Mouse (Mus musculus) olfactory bulb, adult 2 months (tissue): Measurements from ENCODE around the gene Pde1a.

Experiments
- CTCF ChIP-seq: fragments of 200-500 bp; IDR thresholded peaks from 2 replicates; pipeline ENCODE4 v1.5.1; 2012; ENCODE audit warnings: low read depth, mild to moderate bottlenecking, low read length, moderate library complexity; ENCODE audit not compliant: insufficient read depth
- POLR2A ChIP-seq: fragments of 200-500 bp; IDR thresholded peaks from 2 replicates; pipeline ENCODE4 v1.6.1; 2012; ENCODE audit warnings: mild to moderate bottlenecking, low read depth, low read length, moderate library complexity; ENCODE audit not compliant: insufficient read depth

GRCm38 (mm10) chr2:80029051-80029450, 100.2 kb downstream of the Pde1a start:
- TF ChIP-seq CTCF, result no peak
- TF ChIP-seq POLR2A, result no peak
